Mouse (Mus musculus) liver, embryonic 11.5 days (tissue): ENCODE measurements around the gene Reep6. TPM values are rescaled to one million over a fixed set of nuclear protein-coding genes. Genes with fewer than 3 reads are reported as not detected.

ENCODE experiments used
- ATAC-seq: fragments of 200-750 bp; cut with Nextera tagmentation; replicated peaks from 2 replicates; pipeline ENCODE4 v1.8.0; 2017; ENCODE audit warnings: moderate number of reproducible peaks, mild to moderate bottlenecking, moderate TSS enrichment, moderate library complexity; ENCODE audit not compliant: low FRiP score
- DNase-seq: peaks from one replicate; pipeline ENCODE4 v3.0.0-alpha.2; 2017; ENCODE audit warnings: low spot score
- H3K27ac ChIP-seq: fragments of 300-500 bp; sonication (generic); 2 replicates; pipeline ENCODE4 v1.5.1; 2014; ENCODE audit warnings: mild to moderate bottlenecking, low read depth, low read length, control low read depth
- H3K27me3 ChIP-seq: fragments of 300-500 bp; sonication (generic); replicated peaks from 2 replicates; pipeline ENCODE4 v1.6.1; 2014; ENCODE audit warnings: low read length, mixed read lengths; ENCODE audit not compliant: control insufficient read depth, insufficient read depth
- H3K36me3 ChIP-seq: fragments of 300-500 bp; sonication (generic); 2 replicates; pipeline ENCODE4 v1.6.1; 2014; ENCODE audit warnings: mild to moderate bottlenecking, low read length, moderate library complexity, mixed read lengths; ENCODE audit not compliant: control insufficient read depth, insufficient read depth
- H3K4me1 ChIP-seq: fragments of 300-500 bp; sonication (generic); replicated peaks from 2 replicates; pipeline ENCODE4 v1.6.1; 2014; ENCODE audit warnings: low read length, mixed read lengths; ENCODE audit not compliant: control insufficient read depth, insufficient read depth
- H3K4me2 ChIP-seq: fragments of 300-500 bp; sonication (generic); 2 replicates; pipeline ENCODE4 v1.6.1; 2014; ENCODE audit warnings: mild to moderate bottlenecking, control low read depth, moderate library complexity
- H3K4me3 ChIP-seq: fragments of 300-500 bp; sonication (generic); 2 replicates; pipeline ENCODE4 v1.5.1; 2014; ENCODE audit warnings: low read depth, low read length, control low read depth
- H3K9ac ChIP-seq: fragments of 300-500 bp; sonication (generic); 2 replicates; pipeline ENCODE4 v1.6.1; 2014; ENCODE audit warnings: low read depth, low read length, control low read depth
- H3K9me3 ChIP-seq: fragments of 300-500 bp; sonication (generic); 2 replicates; pipeline ENCODE4 v1.6.1; 2016; ENCODE audit warnings: low read length, inconsistent platforms, mixed read lengths; ENCODE audit not compliant: control insufficient read depth
- WGBS: fragments of 180-500 bp; shearing (Covaris S2); extraction: QIAGEN DNeasy Blood & Tissue Kit; methylation state at CpG from one replicate; pipeline ENCODE4 v1.1.7; 2014; 5-methylcytosine and 5-hydroxymethylcytosine counted together
- polyA plus RNA-seq: library from polyadenylated mRNA; unstranded; fragments of >200 nt; fragmentation: Nextera tagmentation; extraction: Ambion mirVana; gene quantifications from 2 replicates; pipeline ENCODE4 v1.2.1, GENCODE M21; 2014

Reep6 gene
- polyA plus RNA-seq, 1 experiment from 2014 or later, result 76.1 TPM

- Histone ChIP-seq H3K9ac (no peak overlapping the region), H3K27ac (no peak overlapping the region), H3K4me3 (peak overlapping the region; percentile 37), H3K4me1 (peaks cover 3% of the 10 kb centered on the region; the same call in 1 of the 2 replicates), H3K27me3 (peaks cover 77% of the 10 kb centered on the region), H3K4me2 (peak overlapping the region; percentile 70), H3K9me3 (no peaks in the 10 kb centered on the region), H3K36me3 (no peaks in the 10 kb centered on the region)
- ATAC-seq (peak; percentile 74), DNase-seq (peak; percentile 74)
- WGBS, result 6% methylated on average over 25 of the region's 25 CpGs
Observed at GRCm38 (mm10) chr10:80304862-80305261, 24.9 kb upstream of the Reep6 start.

DNA sequence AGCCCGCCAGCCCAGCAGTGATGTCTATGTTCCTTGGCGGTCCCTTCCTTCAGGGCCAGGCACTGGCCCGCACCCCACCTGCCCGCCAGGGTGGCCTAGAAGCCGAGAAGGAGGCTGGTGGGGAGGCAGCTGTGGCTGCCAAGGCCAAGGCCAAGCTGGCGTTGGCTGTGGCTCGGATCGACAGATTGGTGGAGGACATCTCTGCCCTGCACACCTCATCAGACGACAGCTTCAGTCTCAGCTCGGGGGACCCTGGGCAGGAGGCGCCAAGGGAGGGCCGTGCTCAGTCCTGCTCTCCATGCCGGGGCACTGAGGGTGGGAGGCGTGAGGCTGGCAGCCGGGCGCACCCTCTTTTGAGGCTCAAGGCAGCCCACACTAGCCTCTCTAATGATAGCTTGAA lies 18.2 kb upstream of the Reep6 start:
- Histone ChIP-seq H3K9ac (no peak overlapping the region), H3K4me3 (no peak overlapping the region), H3K27me3 (peaks cover 86% of the 10 kb centered on the region), H3K4me2 (no peak overlapping the region), H3K36me3 (no peaks in the 10 kb centered on the region), H3K27ac (no peak overlapping the region), H3K4me1 (peaks cover 8% of the 10 kb centered on the region), H3K9me3 (no peaks in the 10 kb centered on the region)
- DNase-seq (no peak), ATAC-seq (no peak)
- WGBS, result 70% methylated on average over 16 of the region's 16 CpGs

DNA sequence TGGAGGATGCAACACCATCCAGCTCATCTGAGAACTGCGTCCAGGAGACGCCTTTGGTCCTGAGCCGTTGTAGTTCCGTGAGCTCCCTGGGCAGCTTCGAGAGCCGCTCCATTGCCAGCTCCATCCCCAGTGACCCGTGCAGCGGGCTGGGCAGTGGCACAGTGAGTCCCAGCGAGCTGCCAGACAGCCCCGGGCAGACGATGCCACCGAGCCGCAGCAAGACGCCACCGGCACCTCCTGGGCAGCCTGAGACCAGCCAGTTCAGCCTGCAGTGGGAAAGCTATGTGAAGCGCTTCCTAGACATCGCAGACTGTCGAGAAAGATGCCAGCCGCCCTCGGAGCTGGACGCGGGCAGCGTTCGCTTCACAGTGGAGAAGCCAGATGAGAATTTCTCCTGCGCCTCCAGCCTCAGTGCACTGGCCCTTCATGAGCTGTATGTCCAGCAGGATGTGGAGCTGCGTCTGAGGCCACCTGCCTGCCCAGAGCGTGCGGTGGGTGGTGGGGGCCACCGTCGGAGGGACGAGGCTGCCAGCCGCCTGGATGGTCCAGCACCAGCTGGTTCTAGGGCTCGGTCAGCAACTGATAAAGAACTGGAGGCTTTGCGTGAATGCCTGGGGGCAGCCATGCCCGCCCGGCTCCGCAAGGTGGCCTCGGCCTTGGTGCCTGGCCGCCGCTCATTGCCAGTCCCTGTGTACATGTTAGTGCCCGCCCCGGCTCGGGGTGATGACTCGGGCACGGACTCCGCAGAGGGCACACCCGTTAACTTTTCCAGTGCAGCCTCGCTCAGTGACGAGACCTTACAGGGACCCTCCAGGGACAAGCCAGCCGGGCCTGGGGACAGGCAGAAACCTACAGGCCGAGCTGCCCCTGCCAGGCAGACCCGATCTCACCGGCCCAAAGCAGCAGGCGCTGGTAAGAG lies 16.9 kb upstream of the Reep6 start:
- 54% methylated on average over 54 of the region's 54 CpGs for WGBS

GRCm38 (mm10) chr10:80313627-80314201 lies 16.0 kb upstream of the Reep6 start:
- Histone ChIP-seq H3K27me3 (peaks cover 87% of the 10 kb centered on the region), H3K4me3 (no peak overlapping the region), H3K4me1 (peaks cover 20% of the 10 kb centered on the region), H3K27ac (no peak overlapping the region), H3K36me3 (peaks cover 6% of the 10 kb centered on the region; the same call in 1 of the 2 replicates), H3K9ac (no peak overlapping the region), H3K9me3 (no peaks in the 10 kb centered on the region), H3K4me2 (no peak overlapping the region)
- 27% methylated on average over 20 of the region's 20 CpGs for WGBS
- ATAC-seq, result no peak
- DNase-seq, result no peak

More for the DNA sequence above, 16.9 kb upstream of the Reep6 start:
- no peaks in the 10 kb centered on the region for H3K9me3 ChIP-seq
- no peaks in the 10 kb centered on the region; the same call in 1 of the 2 replicates for H3K36me3 ChIP-seq
- H3K27ac ChIP-seq, result no peak overlapping the region
- ATAC-seq (no peak), DNase-seq (no peak)
- no peak overlapping the region for H3K4me3 ChIP-seq
- H3K4me2 ChIP-seq, result no peak overlapping the region
- peaks cover 20% of the 10 kb centered on the region for H3K4me1 ChIP-seq
- peaks cover 89% of the 10 kb centered on the region for H3K27me3 ChIP-seq
- H3K9ac ChIP-seq, result no peak overlapping the region

DNA sequence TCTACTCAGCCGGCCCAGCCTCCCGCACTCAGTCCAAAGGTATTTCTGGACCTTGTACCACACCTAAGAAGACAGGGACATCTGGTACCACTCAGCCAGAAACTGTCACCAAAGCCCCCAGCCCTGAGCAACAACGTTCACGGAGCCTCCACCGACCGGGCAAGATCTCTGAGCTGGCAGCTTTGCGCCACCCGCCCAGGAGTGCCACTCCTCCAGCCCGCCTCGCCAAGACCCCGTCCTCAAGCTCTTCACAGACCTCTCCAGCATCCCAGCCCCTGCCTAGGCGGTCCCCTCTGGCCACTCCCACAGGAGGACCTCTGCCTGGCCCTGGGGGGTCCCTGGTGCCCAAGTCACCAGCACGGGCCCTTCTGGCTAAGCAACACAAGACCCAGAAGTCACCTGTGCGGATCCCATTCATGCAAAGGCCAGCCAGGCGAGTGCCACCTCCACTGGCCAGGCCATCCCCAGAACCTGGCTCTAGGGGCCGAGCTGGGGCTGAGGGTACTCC lies 15.2 kb upstream of the Reep6 start:
- WGBS, result 54% methylated on average over 16 of the region's 16 CpGs

GRCm38 (mm10) chr10:80315315-80315714 lies 14.4 kb upstream of the Reep6 start:
- H3K4me2 ChIP-seq, result no peak overlapping the region
- H3K9ac ChIP-seq, result no peak overlapping the region
- peak overlapping the region; percentile 10; the same call in 1 of the 2 replicates for H3K4me3 ChIP-seq
- H3K4me1 ChIP-seq, result peaks cover 30% of the 10 kb centered on the region
- no peak for DNase-seq
- no peak overlapping the region for H3K27ac ChIP-seq
- no peak for ATAC-seq
- 38% methylated on average over 27 of the region's 27 CpGs for WGBS
- peaks cover 6% of the 10 kb centered on the region; the same call in 1 of the 2 replicates for H3K36me3 ChIP-seq
- no peaks in the 10 kb centered on the region for H3K9me3 ChIP-seq
- peaks cover 75% of the 10 kb centered on the region for H3K27me3 ChIP-seq

More for the DNA sequence above, 15.2 kb upstream of the Reep6 start:
- no peaks in the 10 kb centered on the region for H3K9me3 ChIP-seq
- no peak overlapping the region for H3K27ac ChIP-seq
- 0 out of 2 replicates have a peak overlapping the region, but pooled peaks have one; percentile 10 for H3K4me3 ChIP-seq
- ATAC-seq, result no peak
- no peak overlapping the region for H3K9ac ChIP-seq
- H3K36me3 ChIP-seq, result peaks cover 6% of the 10 kb centered on the region; the same call in 1 of the 2 replicates
- H3K4me1 ChIP-seq, result peaks cover 27% of the 10 kb centered on the region
- no peak for DNase-seq
- H3K4me2 ChIP-seq, result no peak overlapping the region
- H3K27me3 ChIP-seq, result peaks cover 80% of the 10 kb centered on the region

DNA sequence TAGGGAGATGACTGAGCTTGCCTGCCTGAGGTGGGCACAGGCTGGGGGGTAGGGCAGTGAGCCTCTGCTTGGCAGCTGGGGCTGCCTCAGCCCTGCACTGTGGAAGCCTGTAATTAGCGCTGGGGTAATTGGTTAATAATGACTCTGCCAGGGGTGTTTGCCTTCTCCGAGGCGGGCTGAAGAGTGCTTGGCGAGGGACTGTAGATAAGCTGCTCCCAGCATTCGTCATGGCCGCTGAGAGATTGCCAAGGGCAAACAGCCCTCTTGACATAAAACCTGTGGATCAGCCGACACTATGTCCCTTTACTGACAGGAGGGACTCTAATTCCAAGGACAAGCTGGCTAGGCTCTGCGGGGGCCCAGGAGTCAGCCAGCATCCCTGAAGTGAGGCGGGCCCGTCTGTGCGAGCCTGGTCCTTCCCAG lies 13.4 kb upstream of the Reep6 start:
- Histone ChIP-seq H3K9me3 (no peaks in the 10 kb centered on the region), H3K4me1 (peaks cover 36% of the 10 kb centered on the region), H3K36me3 (peaks cover 6% of the 10 kb centered on the region; the same call in 1 of the 2 replicates), H3K9ac (no peak overlapping the region), H3K27me3 (peaks cover 65% of the 10 kb centered on the region), H3K4me3 (no peak overlapping the region), H3K4me2 (peak overlapping the region; percentile 16; the same call in 1 of the 2 replicates), H3K27ac (no peak overlapping the region)
- no peak for DNase-seq
- WGBS, result 17% methylated on average over 11 of the region's 11 CpGs
- no peak for ATAC-seq

- WGBS, result 44% methylated on average over 10 of the region's 10 CpGs
- 0 out of 2 replicates have a peak overlapping the region, but pooled peaks have one; percentile 10 for H3K4me3 ChIP-seq
- H3K27ac ChIP-seq, result no peak overlapping the region
- 0 out of 2 replicates have a peak overlapping the region, but pooled peaks have one; percentile 16 for H3K4me2 ChIP-seq
- H3K36me3 ChIP-seq, result peaks cover 6% of the 10 kb centered on the region; the same call in 1 of the 2 replicates
- no peak overlapping the region for H3K9ac ChIP-seq
- H3K9me3 ChIP-seq, result no peaks in the 10 kb centered on the region
- H3K4me1 ChIP-seq, result peaks cover 42% of the 10 kb centered on the region
- H3K27me3 ChIP-seq, result peaks cover 58% of the 10 kb centered on the region
- ATAC-seq, result no peak
- no peak for DNase-seq
Observed at GRCm38 (mm10) chr10:80317011-80317410, 12.7 kb upstream of the Reep6 start.
